Mouse (Mus musculus) thymus, adult 2 months (tissue): ENCODE results near the gene Cpa5.

Experiments
- CTCF ChIP-seq: fragments of 200-500 bp; IDR thresholded peaks from 2 replicates; pipeline ENCODE4 v1.5.1; 2012; ENCODE audit warnings: mild to moderate bottlenecking, control low read depth, low read length, moderate library complexity, borderline replicate concordance; ENCODE audit not compliant: control insufficient read depth, poor library complexity, insufficient read depth; ENCODE audit errors: extremely low read depth
- POLR2A ChIP-seq: fragments of 200-500 bp; IDR thresholded peaks from 2 replicates; pipeline ENCODE4 v1.6.1; 2012; ENCODE audit warnings: mild to moderate bottlenecking, low read length, control low read depth, moderate library complexity; ENCODE audit not compliant: control insufficient read depth, poor library complexity, insufficient read depth; ENCODE audit errors: extremely low read depth

DNA sequence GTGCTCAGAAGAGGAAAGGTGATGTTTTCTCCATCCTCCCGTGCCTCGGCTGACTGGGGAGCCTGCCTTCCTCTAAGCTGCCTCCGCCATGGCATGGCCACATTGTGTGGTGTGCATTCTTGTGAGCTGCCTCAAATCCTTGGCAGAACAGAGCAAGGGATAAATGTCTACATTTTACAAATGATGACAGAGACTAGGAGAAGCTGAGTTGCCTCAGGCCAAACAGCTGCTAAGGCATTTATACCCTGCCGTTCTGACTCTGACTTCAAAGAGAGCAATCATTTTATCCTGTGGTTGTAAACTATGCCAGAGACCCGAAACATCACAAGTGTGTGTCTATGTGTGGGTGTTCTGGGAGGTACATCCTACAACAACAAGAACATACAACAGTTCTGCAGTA, 56.8 kb downstream of the Cpa5 start:
- no peak for TF ChIP-seq CTCF
- no peak for TF ChIP-seq POLR2A
